Mouse (Mus musculus) myocyte (in vitro differentiated cells): Measurements from ENCODE around the gene Rnf7.

Experiments
- CEBPB ChIP-seq: IDR thresholded peaks from 2 replicates; pipeline ENCODE4 v1.6.1; 2011; ENCODE audit warnings: mild to moderate bottlenecking, moderate library complexity; ENCODE audit not compliant: poor library complexity, insufficient read depth, severe bottlenecking
- E2F4 ChIP-seq: IDR thresholded peaks from one replicate; pipeline ENCODE4 v1.6.1; 2011; ENCODE audit warnings: mild to moderate bottlenecking, control low read depth, moderate library complexity; ENCODE audit not compliant: insufficient read depth
- MAX ChIP-seq: IDR thresholded peaks from one replicate; pipeline ENCODE4 v1.6.1; 2011; ENCODE audit warnings: low read depth, mild to moderate bottlenecking, control low read depth
- MYOD1 ChIP-seq, 3 experiments: IDR thresholded peaks; one replicate each; pipeline ENCODE4 v1.6.1; 2011; ENCODE audit warnings: control low read depth in 2 of 3, low read depth in 2 of 3, mild to moderate bottlenecking in 2 of 3, moderate library complexity in 1 of 3; ENCODE audit not compliant: insufficient read length in 2 of 3, control insufficient read depth in 1 of 3
- MYOG ChIP-seq, 3 experiments: IDR thresholded peaks; one replicate each; pipeline ENCODE4 v1.6.1; 2011; ENCODE audit warnings: control low read depth in 2 of 3, low read depth in 2 of 3, mild to moderate bottlenecking in 2 of 3; ENCODE audit not compliant: insufficient read length in 2 of 3, control insufficient read depth in 1 of 3, insufficient read depth in 1 of 3
- POLR2A ChIP-seq: IDR thresholded peaks from one replicate; pipeline ENCODE4 v1.6.1; 2011; ENCODE audit warnings: low read depth, mild to moderate bottlenecking, control low read depth, moderate library complexity; ENCODE audit not compliant: insufficient read length
- POLR2AphosphoS2 ChIP-seq: IDR thresholded peaks from one replicate; pipeline ENCODE4 v1.6.1; 2011; ENCODE audit warnings: low read depth, control low read depth; ENCODE audit not compliant: insufficient read length
- REST ChIP-seq: IDR thresholded peaks from one replicate; pipeline ENCODE4 v1.6.1; 2011; ENCODE audit warnings: mild to moderate bottlenecking, control low read depth, moderate library complexity; ENCODE audit not compliant: insufficient read depth, insufficient read length
- TCF12 ChIP-seq: IDR thresholded peaks from one replicate; pipeline ENCODE4 v1.6.1; 2011; ENCODE audit warnings: mild to moderate bottlenecking, control low read depth; ENCODE audit not compliant: poor library complexity, insufficient read depth, severe bottlenecking
- TCF3 ChIP-seq: IDR thresholded peaks from one replicate; pipeline ENCODE4 v1.6.1; 2011; ENCODE audit warnings: low read depth, control low read depth; ENCODE audit not compliant: insufficient read length
- USF1 ChIP-seq: IDR thresholded peaks from one replicate; pipeline ENCODE4 v1.6.1; 2011; ENCODE audit warnings: low read depth, mild to moderate bottlenecking, control low read depth, moderate library complexity

- TF ChIP-seq POLR2A (no peak), MAX (no peak), MYOD1 (IDR thresholded peaks at IDR 0.05; ENCODE audit: control insufficient read depth in 1 of 3, insufficient read length in 2 of 3, low read depth in 2 of 3) (no peak), E2F4 (no peak), TCF12 (no peak), MYOG (IDR thresholded peaks at IDR 0.05; ENCODE audit: control insufficient read depth in 1 of 3, insufficient read depth in 1 of 3, insufficient read length in 2 of 3, low read depth in 2 of 3) (no peak), POLR2AphosphoS2 (no peak), USF1 (no peak), CEBPB (no peak), TCF3 (no peak), REST (no peak)
Observed at GRCm38 (mm10) chr9:96514278-96514677, 35.8 kb upstream of the Rnf7 start.
